Mouse (Mus musculus): ENCODE results near the gene Olfr697.
"Not testable (repeated sequence)": the region's sequence is repeated elsewhere in the genome, so short reads cannot be mapped to it uniquely, and the experiment has no call there.

The Olfr697 gene

DNA sequence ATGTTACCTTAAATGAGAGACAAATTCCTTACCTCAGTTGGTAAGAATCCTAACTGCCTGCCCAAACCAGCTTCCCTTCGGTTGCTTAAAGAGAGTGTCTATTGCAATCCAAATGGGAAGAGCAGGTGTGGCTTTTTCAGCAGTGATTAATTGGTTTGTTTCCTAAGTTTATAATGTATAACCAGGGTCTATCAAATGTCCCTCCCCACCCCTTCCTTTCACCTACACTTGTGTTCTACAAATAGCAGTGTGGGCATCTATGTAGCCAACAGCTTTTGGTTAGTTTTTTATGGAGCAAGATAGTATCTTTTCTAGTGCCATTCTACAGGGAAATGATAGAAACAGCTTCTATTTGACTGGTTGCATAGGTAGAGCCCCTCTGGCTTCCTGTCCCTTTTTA is at the start of gene Olfr697:
Olfr697 (minus strand) TSS at position 101 of the 400 bp plus-strand sequence.
- no peak for DNase-seq (ENCODE audit: low spot score in 2 of 2)

DNA sequence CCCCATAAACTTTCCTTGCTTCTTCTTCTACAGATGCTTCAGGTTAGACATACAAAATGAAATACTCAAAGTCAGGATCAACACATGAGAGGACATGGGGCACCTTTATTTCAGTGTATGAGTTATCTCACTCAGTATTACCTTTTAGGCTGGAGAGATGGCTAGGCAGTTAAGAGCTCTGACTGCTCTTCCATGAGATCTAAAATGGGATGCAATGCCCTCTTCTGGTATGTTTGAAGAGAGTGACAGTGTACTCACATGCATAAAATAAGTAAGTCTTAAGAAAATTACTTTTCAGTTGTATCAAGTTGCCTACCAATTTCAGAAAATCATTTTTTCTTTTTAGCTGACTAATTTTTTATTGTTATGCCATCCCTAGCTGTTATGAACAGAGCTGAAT is 46.1 kb upstream of the Olfr697 start:
- DNase-seq (ENCODE audit: low spot score in 2 of 2) = no peak

DNA sequence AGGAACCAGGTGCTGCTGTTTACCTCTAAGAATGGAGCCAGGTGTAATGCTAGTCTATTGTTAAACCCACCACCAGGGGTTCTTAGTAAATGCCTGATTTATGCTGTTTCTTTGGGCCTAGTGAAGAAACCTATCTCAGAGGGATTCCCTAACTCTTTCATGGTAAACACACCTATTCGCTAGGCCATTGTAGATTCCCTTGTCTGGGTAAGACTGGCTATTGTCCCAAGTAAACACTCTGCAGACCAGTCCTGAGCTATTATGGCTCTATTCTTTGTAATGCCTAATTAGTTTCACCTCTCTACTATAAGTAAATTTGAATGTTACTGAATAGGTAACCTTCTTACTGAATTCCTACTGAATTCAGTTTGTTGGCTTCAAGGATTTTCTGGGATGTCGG is 18.8 kb upstream of the Olfr697 start:
- DNase-seq (ENCODE audit: low spot score in 2 of 2) = not testable (repeated sequence)

DNA sequence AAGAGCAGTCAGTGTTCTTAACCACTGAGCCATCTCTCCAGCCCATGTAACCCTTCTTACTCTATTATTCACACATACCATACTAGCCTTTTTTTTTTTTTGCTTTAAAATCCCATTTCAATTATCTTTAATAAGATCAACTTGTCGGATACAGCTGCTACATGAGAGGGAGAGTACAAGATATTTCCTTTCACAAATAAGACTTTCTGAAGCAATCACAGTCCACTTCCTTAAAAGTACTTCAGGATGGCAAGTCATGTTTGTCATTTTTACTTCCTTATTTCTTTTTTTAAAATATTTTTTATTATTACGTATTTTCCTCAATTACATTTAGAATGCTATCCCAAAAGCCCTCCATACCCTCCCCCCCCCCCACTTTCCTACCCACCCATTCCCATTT is 16.6 kb upstream of the Olfr697 start:
- DNase-seq (ENCODE audit: low spot score in 2 of 2) = no peak

DNA sequence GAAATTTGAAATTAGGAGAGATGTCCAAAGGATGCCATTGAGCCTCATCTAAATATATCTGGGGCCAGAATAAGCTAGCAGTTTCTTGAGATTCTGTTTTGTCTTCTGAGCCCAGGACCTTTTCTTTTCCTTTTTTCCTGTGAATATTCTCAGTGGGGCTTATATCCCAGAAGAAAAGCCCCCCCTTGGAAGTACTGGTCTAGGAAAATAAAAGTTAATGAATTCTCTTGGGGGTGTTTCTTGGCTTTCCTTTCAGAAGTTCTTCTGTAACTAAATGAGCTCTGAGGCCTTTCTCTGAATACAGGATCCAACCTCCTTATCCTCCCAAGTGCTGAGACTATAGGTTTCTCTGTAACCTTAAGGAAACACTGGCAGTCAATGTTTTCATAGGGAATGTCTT is 13.1 kb upstream of the Olfr697 start, which contains the start of gene Olfr698:
Olfr698 (minus strand) TSS at position 101 of the 400 bp plus-strand sequence.
- no peak for DNase-seq (ENCODE audit: low spot score in 2 of 2)

DNA sequence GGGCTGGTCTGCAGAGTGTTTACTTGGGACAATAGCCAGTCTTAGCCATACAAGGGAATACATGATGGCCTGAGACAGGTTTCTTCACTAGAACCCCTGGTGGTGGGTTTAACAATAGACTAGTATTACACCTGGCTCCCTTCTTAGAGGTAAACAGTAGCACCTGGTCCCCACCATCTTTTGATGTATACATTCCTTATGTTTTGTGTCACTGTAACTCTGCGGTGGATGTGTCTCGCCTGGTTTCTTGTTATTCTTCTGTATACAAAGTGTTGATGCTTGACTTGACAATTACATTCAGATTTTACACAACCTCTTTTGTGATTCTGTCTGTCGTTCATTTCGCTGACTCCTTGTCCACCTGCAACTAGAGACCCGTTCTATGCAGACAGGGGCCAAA is 3.6 kb upstream of the Olfr697 start:
- DNase-seq (ENCODE audit: low spot score in 2 of 2) = no peak

DNA sequence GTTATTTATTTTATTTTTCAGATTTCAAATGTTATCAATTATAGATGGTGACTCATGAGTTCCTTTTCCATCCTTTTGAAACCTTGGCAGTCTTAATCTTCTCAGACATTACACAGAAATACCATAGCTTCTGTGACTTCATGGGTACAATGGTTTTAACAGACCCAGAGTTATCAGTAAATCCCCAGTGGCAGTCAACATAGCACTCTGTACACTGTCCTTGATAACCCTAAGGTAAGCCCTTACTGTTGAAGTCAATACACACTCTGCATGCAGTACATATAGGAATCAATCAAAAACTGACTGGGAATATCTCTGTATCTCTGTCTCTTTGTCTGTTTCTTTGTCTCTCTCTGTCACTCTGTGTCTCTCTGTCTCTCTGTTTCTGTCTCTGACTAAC is 5.2 kb downstream of the Olfr697 start:
- DNase-seq (ENCODE audit: low spot score in 2 of 2) = no peak

DNA sequence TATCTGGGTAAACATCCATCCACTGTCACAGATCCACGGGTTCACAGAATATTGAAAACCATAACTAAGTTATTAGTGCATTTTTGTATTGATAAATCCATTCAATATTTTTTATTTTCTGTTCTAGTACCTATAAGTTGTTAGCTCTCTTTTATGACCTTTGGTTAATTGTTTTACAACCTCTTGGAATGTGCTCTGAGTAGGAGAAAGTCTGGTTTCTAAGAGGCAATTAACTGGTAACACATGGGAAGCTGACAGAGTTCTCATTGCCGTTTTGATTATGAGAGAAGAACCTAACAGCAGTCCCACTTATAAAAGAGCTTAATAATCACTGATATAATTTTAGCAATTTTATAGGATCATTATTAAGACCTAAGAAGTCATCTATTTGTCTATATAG is 8.5 kb downstream of the Olfr697 start:
- DNase-seq (ENCODE audit: low spot score in 2 of 2) = no peak

DNA sequence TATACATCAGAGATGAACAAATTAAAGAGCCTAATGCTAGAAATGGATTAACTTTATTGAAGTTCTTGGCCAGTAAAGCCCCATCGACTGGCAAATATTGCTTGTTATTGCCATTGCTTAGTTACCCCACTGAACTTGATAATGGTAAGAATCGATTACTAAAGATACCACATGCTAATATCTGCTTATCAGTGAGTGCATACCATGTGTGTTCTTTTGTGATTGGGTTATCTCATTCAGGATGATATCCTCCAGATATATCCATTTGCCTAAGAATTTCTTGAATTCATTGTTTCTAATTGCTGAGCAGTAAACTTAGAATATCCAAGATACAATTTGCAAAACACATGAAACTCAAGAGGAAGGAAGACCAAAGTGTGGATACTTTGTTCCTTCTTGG is 16.6 kb downstream of the Olfr697 start:
- DNase-seq (ENCODE audit: low spot score in 2 of 2) = not testable (repeated sequence)

DNA sequence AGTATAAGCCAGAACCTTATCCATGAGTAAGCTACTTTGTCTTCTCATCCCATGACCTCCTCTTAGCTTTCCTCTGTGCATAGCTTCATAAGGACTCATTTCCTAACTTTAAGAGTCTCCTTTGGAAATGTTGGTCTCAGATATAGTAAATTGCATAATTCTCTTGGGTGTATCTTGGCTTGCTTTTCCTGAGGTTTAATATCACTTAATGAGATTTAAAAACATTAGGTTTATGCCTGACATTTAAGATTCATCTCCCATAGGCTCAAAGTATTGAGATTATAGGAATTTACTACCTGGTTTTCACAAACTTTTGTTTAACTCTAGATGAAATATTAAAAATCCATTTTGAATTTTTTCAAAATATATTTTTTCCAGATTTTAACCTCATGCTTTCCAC is 25.9 kb downstream of the Olfr697 start, which contains the start of gene Olfr695:
Olfr695 (minus strand) TSS at position 101 of the 400 bp plus-strand sequence.
- DNase-seq (ENCODE audit: low spot score in 2 of 2) = no peak

DNA sequence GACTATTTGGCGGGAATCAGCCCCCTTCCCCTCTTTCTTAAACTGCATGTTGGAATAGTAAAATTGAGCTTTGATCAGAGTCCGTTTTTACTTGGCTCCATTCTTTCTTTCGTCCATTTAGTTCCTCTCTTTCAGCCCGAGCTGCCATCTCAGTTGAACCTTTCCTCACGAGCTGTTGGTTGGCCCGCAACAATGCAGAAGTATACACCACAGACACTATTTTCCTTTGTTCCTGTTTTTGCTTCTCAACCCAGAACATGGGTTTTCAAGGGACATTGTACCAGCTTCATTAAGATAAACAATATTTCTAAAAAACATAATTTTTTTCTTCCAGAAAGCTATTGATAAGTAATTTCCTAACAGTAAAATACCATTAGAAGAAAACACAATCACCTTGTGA is 30.8 kb downstream of the Olfr697 start:
- no peak for DNase-seq (ENCODE audit: low spot score in 2 of 2)

DNA sequence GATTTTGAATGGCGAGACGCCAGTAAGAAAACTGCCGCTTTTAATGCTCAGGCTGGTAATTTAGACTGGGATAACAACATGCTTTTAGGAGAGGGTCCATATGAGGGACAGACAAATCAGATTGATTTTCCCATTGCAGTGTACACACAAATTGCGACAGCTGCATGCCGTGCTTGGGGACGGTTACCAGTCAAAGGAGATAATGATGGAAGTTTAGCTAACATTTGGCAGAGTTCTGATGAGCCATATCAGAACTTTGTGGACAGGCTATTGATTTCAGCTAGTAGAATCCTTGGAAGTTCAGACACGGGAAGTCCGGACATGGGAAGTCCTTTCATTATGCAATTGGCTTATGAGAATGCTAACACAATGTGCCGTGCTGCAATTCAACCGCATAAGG is 34.5 kb downstream of the Olfr697 start:
- not testable (repeated sequence) for DNase-seq (ENCODE audit: low spot score in 2 of 2)

DNA sequence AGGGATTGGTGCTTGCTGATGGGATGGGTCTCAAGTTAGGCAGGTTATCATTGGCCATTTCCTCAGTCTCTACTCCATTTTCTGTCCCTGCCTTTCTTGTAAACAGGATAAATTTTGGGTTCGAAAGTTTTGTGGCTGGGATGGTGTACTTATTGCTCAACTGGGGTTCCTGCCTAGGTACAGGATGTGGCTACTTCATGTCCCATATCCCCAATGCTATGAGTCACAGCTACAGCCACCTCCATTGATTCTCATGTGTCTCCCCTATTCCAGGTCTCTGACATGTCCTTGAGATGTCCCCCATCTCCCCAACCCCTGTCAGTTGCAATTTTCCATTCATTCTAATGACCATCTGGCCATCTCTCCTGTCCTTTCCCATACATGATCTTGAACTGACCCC is 45.4 kb downstream of the Olfr697 start:
- no peak for DNase-seq (ENCODE audit: low spot score in 2 of 2)

DNA sequence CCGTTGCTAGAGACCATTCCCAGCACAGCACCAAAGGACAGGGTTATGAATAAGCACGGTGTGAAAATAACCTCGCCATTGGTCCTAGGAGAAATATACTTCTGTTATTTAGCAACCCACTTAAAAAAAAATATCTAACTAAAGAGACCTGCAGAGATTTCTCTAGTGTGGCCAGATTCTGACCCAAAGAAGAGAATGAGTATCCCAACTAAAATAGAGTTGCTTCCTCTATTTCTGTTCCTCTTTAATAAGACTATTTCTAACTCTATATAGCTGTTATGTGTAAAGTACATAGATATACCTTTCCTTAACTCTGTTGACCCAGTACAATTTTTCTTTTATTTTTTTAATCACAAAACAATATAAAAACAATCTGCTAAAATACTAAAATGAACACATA is 49.3 kb downstream of the Olfr697 start:
- no peak for DNase-seq (ENCODE audit: low spot score in 2 of 2)

DNA sequence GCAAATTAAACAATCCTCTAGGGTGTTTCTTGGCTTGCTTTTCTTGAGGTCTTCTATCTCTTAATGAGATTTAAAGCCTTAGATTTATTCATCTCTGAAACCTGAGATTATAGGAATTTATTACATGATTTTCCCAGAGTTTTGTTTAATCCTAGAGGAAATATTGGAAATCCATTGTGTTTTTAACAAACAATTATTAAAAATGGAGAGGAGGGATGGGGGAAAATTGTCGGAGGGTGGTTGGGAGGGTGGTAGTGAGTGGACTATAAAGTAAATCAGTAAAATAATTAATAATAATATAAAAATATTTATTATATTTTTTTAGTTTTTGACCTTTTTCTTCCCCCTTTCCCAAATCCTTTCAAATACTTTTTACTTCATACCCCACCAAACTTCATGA is 50.5 kb downstream of the Olfr697 start, which contains the start of gene Olfr694:
Olfr694 (minus strand) TSS at position 101 of the 400 bp plus-strand sequence.
- DNase-seq (ENCODE audit: low spot score in 2 of 2) = no peak
